Mouse (Mus musculus) urinary bladder, adult 18-20 months (tissue): ENCODE measurements around the gene Mrrf.

ENCODE experiments used
- DNase-seq, 2 experiments: peaks; one replicate each; pipeline ENCODE4 v3.0.0; 2022; ENCODE audit warnings: low spot score in 2 of 2, mixed read lengths in 2 of 2

Mrrf gene

DNA sequence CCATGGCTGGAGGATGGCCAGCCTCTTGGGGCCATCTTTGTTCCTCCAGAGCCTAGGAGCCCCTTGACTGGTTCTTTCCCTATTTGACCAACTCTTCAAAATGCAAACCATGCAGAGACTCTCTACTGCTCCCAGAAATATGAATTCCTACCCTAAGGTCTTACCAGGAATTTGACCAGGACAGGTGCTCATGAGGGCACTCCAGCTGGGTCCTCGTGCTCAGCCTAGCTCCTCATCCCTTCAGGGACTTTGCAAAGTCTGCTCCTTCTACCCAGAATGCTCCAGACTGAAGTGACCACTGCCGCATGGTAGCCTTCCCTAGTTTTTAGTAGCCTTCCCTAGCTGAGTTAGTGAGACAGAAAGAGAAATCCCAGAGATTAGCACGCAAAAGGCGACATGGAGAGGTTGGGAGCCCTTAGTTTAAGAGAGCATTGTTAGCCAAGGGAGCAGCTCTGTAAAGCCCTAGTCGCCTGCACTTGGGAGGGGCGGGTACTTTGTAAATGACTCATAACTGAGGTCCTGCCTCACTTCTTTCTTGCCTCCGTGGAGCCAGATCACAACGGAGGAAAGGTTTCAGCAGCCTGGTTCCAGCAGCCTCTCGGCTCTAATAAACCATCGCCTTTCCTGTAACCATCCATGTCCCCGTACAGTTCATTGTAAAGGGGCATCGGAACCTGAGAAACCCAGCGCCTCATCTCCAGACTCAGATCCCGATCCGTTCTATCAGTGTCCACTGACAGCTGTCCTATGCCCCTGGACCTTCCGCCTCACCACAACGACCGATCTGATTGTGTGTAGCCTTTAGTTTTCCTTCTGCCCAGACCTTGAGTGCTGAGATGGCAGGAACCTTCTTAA is 65.8 kb downstream of the Mrrf start:
- DNase-seq: peak in 1 of 2 experiments; percentile 34

DNA sequence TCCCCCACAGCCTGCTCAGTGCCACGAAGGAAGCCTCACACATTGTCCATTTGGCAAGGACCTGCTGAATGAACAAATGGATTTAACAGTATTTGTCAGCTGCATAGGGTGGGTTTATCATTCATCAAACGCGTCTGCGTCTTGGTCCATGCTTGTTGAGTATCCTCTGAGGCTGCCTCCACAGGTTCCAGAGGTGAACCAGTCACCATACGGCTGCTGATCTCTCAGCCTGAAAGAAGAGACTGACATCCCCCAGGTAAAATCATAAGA is 66.4 kb downstream of the Mrrf start:
- DNase-seq: no peak

DNA sequence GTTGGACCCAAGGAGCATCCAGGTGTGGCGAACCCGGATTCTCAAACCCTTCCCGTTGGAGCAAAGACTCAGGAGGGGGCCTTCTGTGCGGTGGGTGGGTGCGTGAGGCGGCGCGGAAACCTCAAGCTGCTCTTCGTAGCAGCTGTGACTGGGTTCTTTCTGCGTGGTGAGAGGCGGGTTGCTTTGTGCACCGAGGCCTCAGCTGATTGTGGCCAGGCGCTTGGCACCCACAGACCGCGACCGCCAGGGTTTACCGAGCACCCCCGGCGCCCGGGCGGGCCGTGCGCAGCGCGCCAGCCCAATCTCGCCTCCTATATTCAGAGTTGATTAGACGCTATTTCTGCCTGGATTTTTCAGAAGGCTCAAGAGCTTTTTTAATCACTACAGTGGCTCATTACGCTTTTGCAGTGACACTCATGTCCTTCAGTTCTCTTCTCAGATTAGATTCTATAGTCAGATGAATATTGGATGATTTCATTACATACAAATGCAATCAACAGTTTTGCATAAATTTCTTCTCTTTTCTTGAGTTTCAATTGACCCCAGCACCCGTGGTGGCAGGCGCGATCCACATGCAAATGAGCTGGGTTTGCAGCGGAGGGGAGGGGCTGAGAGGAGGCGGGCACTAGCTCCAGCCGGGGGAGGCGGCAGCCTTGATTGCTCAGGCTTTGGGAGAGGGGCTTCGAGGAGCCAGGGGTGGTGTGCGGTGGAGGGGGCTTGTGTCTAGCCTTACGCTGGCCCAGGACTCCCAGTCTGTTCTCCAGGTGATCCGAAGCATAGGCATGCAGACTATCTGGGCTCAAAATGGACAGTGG is 67.0 kb downstream of the Mrrf start:
- no peak for DNase-seq

DNA sequence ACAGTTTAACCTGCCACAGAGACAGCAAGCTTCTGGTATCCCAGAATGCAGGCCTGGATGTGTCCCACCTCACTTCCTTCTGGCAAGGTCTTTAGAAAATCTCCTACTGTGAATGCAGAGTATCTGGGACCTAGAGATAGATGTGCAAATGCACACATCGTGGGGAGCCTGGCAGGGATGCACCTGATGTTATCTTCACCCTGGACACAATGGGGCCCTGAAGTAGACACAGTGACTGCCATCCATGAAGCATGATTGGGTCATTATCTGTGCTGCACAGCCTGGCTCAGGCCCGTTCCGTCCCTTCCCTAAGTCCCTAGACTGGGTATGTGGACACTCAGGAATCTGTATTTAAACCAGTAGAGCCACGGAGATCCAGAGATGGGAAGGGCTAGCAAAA is 68.4 kb downstream of the Mrrf start:
- no peak for DNase-seq

DNA sequence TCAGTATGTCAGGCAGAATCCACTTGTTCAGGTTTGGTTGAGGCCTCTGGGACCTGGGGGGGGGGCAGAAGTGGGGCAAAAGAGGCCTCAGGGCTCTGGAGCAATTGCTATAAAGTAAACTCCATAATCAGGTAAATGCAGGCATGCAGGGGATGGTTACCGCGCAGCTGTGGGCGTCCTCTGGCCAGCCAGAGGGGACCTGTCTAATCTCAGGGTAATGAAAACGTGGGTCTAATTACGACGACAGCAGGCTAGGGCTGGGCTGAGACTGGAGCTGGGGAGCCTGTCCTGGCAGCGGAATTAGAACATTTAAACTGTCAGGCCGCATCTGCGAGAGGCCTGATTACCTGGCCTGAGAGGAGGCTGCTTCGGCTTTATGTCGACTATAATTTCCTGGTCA is 70.9 kb downstream of the Mrrf start:
- DNase-seq: no peak

DNA sequence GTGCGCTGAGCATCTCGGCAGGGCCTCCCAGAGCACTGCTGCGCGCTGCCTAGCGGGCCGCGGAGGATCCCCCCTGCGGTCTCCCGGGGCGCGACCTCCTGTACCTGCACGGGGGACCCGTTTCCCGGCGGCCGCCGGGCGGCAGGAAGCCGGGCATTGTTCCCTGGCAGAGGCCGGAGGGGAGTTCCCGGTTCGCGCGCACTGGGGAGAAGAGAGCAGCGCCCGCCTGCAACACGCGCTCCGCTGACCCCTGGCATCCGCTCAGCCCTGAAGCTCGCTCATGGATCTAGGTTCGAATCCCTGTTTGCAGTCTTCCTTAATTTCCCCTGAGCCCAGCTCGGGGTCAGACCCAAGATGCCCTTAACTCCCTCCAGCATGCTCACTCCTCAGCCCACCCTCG is 74.6 kb downstream of the Mrrf start:
- no peak for DNase-seq

DNA sequence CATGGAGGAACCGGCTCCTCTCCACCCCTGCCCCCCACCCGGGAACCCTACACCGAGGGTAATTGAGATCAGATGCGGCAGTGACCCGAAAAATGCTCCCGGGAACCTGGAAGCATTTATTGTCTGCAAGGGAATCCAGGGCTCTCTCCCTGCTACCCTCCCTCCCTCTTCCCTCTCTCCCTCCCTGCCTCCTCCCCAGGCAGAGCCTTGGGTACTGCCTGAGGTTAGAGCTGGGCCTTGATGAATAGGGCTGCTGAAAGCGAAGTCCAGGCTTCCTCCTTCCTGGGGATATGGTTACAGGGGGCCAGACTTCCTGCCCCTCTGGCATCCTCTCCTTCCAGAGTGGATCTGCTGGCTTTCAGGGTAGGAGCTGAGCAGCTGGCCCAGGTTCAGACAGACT is 75.6 kb downstream of the Mrrf start:
- no peak for DNase-seq

DNA sequence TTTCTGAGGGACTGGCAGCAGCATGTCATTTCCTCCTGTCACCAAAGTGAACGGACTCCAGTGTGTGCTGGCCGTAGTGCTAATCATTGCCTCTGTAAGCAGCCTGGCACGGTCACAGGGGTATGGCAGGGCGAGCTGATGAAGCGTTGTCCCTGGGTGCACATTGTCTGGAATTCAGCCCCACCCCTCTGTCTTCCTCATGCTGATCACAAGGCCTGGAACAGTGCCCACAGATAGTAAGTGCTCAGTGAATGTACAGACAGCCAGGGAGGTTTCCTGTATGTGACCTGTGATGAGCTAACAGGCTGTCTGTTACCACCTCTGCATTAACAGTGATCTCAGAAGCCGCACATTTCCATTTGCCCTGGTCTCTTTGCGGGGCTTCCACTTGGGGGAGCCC is 76.9 kb downstream of the Mrrf start:
- DNase-seq: no peak

DNA sequence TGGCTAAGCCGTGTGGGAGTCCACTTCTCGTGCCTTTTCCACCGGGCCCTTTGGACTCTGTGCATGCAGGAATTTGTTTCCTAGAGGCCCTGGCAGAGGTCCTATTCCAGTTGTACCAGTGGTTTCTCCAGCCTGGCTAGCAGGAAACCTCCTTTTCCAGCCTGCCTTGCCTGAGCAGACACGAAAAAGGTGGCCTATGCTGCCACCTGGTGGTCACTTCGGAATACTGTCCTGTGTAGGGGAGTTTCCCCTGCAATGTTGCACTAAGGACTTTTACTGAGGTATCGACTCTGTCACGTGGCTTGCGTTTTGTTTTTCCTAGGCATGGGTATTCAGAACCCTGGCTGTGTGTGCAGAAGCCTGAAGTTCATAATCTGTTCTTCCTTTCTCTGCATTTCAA is 77.8 kb downstream of the Mrrf start:
- DNase-seq: peak in 1 of 2 experiments; percentile 72

DNA sequence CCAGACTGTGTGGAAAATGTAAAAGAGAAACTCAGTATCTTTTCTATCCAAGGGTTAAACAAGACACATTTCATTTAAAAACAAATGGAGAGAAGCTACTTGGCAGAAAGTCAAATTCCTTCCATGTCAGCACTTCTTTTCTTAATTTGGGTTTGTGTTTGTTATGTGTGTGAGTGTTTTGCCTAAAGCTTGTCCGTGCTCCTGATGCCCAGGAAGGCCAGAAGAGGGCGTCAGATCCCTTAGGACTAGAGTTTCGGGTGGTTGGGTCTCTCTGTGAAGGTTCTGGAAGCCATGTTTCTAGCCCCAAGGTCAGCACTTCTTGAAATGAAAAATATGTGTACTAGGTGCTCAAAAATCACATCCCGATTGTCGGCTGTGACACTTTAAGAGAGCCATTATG is 78.2 kb downstream of the Mrrf start:
- DNase-seq: no peak

DNA sequence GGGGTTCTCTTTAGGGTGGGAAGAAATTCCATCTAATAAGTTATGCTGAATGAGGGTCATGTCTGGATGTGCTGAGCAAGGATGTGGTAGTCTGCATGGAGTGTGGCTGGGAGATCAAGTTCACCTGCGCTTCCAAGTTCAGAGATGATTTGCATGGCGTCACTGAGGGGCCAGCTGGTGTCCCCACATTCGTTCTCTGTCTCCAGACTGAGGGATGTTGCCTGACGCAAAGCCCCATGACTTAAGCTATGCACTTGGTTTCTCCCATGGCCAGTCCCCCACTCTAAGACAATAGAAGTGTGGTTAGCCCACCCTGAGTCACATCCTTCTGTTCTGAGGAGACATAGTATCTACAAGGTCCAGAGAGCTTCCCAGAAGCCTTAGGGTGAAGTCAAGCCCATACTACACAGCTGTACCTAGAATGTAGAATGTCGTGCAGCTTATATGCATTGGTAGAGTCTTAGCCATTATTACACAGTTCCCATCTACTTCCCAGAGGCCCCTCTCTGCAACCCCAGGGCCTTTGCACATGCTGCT is 79.1 kb downstream of the Mrrf start:
- no peak for DNase-seq

DNA sequence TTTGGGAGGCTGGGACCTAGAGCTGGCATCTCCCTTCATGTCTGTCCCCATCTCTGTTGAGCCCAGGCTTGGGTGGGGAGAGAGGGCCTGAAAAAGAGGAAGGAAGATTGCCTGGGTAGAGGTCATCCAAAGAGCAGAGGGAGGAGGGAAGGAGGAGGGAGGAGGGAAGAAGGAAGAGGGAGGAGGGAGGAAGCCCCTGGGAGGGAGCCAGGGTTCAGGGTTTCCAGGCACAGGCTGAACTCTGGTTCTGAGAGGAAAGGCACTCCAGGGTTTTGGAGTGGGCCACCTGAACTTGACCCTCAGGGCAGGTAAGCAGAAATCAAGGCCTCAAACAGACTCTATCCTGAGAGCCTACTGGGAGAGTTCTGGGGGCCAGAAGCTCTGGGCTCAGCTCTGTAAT is 80.4 kb downstream of the Mrrf start:
- DNase-seq: no peak

DNA sequence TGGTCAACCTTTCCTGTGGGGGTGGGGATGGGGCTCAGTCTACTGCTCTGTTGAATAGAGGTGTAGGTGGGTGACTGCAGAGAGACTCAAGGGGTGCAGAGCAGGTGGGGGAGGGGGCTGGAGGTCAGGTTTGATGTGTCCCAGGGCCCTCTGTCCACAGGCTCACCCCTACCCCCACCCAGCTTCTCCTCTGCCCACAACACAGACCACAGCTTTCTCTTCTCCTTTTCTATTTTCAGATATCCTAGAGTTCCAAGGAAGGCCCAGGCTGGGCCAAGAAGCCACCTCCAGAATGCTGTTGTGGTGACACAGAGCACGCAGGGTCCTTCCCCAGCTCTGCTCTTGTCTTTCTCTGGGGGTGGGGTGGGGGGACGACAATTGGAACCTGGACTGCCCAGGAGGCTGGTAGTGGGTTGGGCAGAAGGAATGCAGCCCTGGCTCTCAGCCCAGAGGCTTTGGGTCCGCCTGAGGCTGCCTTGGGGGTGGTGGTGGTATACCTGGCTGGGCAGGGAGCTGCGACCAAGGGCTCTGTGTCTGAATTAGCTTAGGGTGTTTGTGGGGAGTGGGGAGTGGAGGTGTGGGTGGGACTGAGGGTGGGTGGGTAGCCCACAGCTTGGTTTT is 80.9 kb downstream of the Mrrf start:
- DNase-seq: peak in 1 of 2 experiments; percentile 24

DNA sequence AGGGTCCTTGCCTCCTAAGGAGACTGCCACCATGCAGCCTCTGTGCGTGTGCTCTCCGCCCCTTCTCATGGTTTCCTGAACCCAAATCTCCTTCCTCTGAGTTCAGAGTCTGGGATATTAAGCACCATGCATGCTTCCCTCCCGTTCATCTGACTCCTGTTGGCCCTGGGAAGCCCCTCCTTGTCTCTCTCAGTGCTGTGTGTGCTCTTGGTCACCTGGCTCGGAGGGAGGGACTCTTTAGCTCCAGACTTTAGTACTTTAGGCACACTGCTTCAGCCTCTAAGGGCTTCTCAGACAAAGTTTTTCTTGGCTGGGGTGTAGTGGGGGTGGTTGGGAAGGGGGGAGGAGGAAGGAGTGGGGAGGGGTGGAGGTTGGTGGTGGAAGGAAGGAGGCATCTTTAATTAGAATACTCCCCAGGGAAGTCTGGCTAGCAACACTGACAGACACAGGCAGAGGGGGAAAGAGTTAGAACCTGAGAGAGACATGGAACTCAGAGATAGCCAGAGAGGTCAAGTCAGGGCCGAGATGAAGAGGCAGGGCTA is 81.6 kb downstream of the Mrrf start:
- no peak for DNase-seq

DNA sequence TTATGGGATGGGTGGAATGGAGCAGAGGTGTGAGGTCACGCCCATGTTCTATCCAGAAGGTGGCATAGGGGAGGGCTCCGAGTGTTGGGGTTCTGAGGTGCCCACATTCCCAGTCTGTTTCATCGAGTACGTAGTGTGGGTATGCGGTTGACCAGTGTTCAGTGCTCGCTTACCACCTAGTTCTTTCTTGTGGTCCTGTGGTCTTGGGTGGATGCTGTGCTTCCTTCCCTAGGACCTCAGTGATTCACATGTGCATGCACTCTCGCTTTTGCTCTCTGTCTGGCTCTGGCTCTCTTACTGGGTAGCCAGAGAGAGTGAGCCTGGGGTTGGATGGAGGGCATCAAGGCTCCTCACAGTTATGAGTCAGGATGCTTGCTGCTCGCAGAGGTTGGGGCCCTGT is 83.9 kb downstream of the Mrrf start:
- DNase-seq: no peak

DNA sequence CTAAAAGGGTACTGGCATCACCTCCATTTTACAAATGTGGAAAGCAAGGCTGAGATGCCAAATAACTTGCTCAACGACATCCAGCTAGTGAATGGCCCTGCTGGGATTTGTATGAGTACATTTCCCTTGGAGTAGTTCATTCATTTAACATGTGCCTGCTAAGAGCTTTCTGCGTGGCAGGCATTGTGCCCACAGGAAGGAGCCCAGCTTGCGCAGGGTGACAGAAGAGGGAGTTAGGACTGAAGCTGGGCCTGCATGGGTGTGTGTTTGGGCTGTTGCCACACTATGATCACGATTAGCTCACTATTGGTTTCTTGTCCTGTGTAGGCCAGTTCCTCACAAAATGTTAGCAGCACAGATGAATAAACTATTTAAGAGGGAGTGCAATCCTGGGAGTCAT is 84.7 kb downstream of the Mrrf start:
- DNase-seq: no peak

DNA sequence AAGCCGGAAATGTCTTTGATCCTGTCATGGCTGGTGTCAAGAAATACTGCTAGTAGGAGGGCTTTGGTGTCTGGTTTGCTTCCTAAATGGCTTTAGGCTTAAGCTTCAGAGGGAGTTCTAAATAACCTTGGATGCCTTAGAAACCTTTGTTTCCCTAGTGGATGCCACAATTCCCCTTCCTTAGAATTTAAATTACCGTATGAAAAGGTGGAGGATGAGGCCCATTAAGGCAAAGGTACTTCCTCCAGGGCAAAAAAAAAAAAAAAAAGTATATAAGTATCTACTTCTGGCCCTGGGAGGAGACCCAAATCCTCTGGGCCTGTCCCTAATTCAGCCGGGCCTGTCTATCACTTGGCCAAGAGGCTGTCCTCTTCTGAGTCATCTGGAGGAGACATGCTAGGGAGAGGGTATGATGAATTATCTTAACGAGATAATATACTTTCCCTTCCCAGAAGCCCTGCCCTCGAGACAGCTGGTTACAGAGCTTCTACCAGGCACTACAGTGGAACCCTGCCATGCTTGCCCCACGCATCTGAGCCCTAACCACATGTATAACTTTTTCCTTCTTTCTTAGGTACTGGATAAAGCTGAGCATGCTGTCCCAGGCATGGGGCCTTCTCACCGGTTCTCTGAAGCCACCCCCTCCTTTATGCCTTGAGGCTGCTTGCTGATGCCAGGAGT is 86.1 kb downstream of the Mrrf start:
- no peak for DNase-seq

DNA sequence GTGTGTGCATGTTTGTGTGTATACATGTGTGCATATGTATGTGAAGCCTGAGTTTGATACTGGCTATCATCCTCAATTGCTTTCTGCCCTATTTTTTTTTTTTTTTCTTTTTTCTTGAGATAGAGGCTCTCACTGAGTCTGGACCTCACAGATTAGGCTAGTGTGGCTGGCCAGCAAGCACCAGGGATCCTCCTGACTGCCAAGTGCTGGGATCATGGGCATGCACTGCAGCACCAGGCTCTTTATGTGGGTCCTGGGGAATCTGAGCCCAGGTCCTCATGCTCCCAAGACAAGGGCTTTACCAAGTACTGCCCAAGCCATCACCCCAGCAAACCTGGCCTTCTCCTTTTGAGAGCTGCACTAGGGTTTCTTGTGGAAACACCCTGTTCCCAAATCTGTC is 87.2 kb downstream of the Mrrf start:
- no peak for DNase-seq

DNA sequence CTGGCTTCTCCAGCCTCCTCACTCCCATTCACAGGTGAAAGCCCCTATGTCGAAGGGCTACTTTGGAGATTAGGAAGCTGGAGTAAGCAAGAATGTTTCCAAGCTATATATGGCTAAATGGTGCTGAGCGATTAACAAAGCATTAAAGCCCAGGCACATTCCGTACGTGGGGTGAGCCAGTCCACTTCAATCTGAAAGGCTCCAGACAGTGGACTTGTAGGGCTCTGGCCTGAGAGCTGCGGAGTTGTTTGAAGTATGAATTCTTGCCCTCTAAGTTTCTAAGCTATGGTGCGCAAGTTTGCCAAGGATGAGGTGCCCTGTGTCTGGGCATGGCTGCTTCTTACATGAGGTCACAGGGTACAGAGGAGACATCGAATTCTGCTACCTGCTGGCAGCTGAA is 88.0 kb downstream of the Mrrf start:
- DNase-seq: no peak

DNA sequence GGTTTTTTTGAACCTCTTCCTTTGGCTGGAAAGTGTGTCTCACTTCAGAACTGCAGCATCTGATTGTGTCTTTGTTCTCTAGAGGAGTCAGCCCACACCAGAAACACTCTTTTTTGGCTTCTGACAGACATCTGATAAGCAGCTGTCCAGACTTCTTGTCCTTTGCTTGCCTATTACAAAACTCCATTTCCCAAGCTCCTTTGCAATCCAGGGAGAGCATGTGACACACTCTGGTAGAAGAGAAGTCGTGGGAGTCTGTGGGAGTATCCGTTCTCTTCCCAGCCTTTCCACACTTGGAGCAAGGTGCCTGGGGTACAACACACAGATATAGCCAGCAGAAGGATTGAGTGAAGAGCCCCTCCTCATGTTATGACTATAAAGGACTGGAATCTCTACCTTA is 88.4 kb downstream of the Mrrf start:
- no peak for DNase-seq

DNA sequence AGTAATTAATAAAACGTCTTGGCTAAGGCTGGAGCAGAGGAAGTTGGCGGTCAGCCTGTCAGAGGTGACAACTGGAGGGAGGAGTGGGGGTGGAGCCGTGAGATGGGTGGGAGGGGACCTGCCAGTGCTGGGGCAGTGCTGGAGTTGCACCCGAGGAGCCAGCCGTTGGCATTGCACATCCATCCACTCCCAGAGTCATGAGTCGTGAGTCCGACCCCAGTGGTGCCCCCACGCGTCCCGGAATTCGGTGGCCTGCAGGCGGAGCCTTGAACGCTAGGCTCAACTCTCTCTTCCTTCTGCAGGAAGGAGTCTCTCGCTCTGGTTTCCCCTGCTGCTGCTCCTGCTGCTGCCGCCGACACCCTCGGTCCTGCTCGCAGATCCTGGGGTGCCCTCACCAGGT is 94.2 kb downstream of the Mrrf start, which contains the start of gene Ptgs1:
Ptgs1 (plus strand) TSS at position 61 of the 400 bp plus-strand sequence.
- peak; percentile 67 to 70 for DNase-seq

DNA sequence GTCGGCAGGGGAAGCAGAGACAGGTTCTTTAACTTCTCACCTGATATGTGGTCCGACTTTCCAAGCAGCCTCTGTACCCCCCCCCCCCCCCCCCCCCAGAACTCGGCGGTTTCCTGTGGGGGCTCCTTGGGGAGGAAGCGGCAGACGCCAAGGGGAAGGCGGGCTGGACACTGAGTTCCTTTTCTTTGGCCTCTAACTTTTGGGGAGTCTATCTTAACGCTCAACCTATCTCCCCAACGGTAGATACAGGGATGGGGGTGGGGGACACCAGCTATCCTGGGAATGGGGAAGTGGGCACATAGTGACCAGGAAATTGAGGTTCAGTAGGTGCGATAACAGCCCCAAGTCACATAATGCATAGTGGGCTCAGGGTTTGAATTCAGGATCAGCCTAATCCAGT is 94.8 kb downstream of the Mrrf start:
- no peak for DNase-seq
